Mouse (Mus musculus) spleen, postnatal 4 days (tissue): ENCODE data around the gene Txndc15.

Experiments used
- DNase-seq, 2 experiments: peaks; one replicate each; pipeline ENCODE4 v3.0.0; 2022; ENCODE audit warnings: low spot score in 2 of 2

Gene Txndc15

GRCm38 (mm10) chr13:55730716-55731115 lies 16.3 kb downstream of the Txndc15 start:
- no peak for DNase-seq

GRCm38 (mm10) chr13:55732121-55732520 lies 17.7 kb downstream of the Txndc15 start:
- no peak for DNase-seq

GRCm38 (mm10) chr13:55733628-55734502 lies 19.4 kb downstream of the Txndc15 start:
- no peak for DNase-seq

- no peak for DNase-seq
Observed at GRCm38 (mm10) chr13:55737885-55738284, 23.4 kb downstream of the Txndc15 start.

- DNase-seq = no peak
Observed at GRCm38 (mm10) chr13:55742306-55742705, 27.9 kb downstream of the Txndc15 start.

- no peak for DNase-seq
Observed at GRCm38 (mm10) chr13:55754380-55754779, 39.9 kb downstream of the Txndc15 start.

- no peak for DNase-seq
Observed at GRCm38 (mm10) chr13:55756789-55757188, 42.3 kb downstream of the Txndc15 start.

GRCm38 (mm10) chr13:55757645-55758044 lies 43.2 kb downstream of the Txndc15 start:
- no peak for DNase-seq

GRCm38 (mm10) chr13:55760576-55760975 lies 46.1 kb downstream of the Txndc15 start:
- no peak for DNase-seq

GRCm38 (mm10) chr13:55761486-55761885 lies 47.0 kb downstream of the Txndc15 start:
- DNase-seq = no peak

GRCm38 (mm10) chr13:55774352-55774751 lies 59.9 kb downstream of the Txndc15 start:
- no peak for DNase-seq

GRCm38 (mm10) chr13:55775056-55775455 lies 60.6 kb downstream of the Txndc15 start:
- DNase-seq = no peak
